Mouse (Mus musculus): ENCODE data around the gene Hoxa5.

DNA sequence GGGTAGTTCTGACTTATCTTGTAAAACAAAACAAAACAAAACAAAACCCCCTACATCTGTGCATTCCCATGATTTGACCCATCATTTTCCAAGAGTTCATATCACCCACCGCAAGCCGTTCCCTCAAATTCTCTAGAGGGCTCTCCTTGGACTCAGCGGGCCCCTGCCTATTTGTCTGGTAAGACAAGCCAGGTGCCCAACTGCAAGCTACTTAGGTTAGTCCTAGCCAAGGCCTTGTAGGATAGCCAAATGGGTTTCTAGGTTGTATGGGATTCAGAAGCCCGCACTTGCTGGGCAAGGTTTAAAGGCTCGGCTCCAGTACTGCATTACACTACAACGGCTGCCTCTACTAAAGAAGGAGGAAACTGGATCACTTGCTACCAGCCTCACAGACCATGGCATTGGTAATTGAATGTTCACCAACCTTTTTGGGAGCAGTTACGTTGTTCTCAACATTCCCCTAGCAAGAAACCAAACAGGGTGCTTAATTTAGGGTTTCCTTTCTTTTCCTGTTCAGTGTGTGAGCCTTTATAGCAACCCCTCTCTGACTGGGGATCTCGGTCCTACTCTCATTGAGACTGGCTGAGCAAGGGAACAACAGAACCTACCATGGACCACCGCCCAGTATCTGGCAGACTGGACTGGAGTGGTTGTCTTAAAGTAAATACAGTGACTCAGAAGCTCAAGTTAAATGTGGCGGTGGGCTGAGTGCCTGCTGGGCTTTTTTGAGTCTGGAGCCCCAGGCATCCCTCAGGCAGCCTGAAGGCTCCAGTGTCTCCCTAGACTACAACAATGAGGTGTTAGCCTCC, 33.2 kb upstream of the Hoxa5 start:
- TF ChIP-seq CTCF (IDR thresholded peaks at IDR 0.05) (no peak), POLR2A (IDR thresholded peaks at IDR 0.05; ENCODE audit: insufficient read depth, low read depth, low read length) (no peak), EP300 (IDR thresholded peaks at IDR 0.05; ENCODE audit: insufficient read depth, low read depth, low read length) (no peak)
